In the genomic region with DNA sequence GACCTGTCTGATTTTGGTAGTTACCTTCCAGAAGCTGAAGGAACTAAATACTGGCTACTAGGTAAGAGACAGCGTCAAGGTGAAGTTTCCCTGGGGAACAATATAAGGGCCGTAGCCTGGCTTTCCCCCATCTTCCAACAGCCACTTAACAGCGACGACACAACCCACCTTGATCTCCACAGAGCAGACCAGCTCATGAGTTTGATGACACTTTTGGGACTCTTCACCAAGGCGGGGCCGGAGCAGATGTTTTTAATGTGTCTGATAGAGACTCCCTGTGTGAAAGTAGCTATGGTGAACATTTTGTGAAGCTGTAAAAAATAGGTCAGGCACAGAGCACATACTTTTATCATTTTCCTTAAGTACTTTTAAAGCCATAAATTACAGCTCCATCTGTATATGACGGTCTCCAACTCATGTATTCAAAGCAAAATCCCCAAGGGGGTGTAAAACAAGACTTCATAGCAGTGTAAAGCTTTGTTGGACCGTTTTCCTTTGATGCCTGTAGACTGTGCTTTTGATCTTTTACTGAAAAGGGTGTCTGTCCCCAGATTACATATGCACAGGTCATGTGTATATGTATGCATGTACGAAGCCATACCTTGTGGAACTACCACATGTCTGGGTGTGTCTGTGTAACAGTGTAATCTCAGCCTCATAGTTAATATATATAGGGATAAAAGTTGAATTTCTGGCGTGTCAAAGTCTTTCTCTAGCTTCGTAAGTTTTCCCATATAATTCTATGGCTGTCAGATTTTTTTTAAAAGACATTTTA, we compare ENCODE assay signal across 30 mouse cellular contexts. TPM values are rescaled to one million over a fixed set of nuclear protein-coding genes. Genes with fewer than 3 reads are reported as not detected.
A peak's percentile ranks its signal among the peaks of the same experiment; 100 is the strongest.
DNase-seq lines count a peak whose midpoint lies in the region; ATAC-seq and TF ChIP-seq lines count a peak whose summit lies in the region.
"Had no signal": no experiment of that assay in that cellular context is flagged by ENCODE, and none has a peak within 500 bp of the region (broad histone marks: within the 10 kb centered on the region; RNA-seq: fewer than 3 reads in every experiment).

No protein-coding gene starts in this region.

- H3K36me3 ChIP-seq in heart, postnatal 0 days (replicated peaks; ENCODE audit: control insufficient read depth, insufficient read depth, low read length): no peaks in the 10 kb centered on the region
- H3K36me3 ChIP-seq in heart, adult 2 months (ENCODE audit: control insufficient read depth, insufficient read depth, low read length): peaks cover 7% of the 10 kb centered on the region
- H3K36me3 ChIP-seq: embryonic facial prominence, embryonic 13.5 days; G1E; liver, embryonic 15.5 days; lung, embryonic 15.5 days; midbrain, embryonic 15.5 days; neural tube, embryonic 13.5 days had no signal

- TF ChIP-seq EP300 in heart, postnatal 0 days (IDR thresholded peaks at IDR 0.05; ENCODE audit: low read depth): no peak
- TF ChIP-seq EP300 in heart, adult 2 months (IDR thresholded peaks at IDR 0.05; ENCODE audit: insufficient read depth, low read depth, low read length): no peak

- WGBS in heart, postnatal 0 days: 67% methylated on average over 11 of the region's 11 CpGs
- 72% methylated on average over 11 of the region's 11 CpGs for WGBS in heart, adult 2 months

- no peak for TF ChIP-seq CTCF in gastrocnemius, adult 2 months (IDR thresholded peaks at IDR 0.05)
- no peak for TF ChIP-seq CTCF in heart, postnatal 0 days (IDR thresholded peaks at IDR 0.05; ENCODE audit: low read depth)
- TF ChIP-seq CTCF in heart, adult 2 months (IDR thresholded peaks at IDR 0.05): no peak
- no peak for TF ChIP-seq CTCF in embryonic fibroblast, embryonic 13.5 days (IDR thresholded peaks at IDR 0.05; ENCODE audit: borderline replicate concordance, insufficient read depth, low read length)

- H3K9ac ChIP-seq in heart, postnatal 0 days (replicated peaks; ENCODE audit: low read depth, low read length): no peak overlapping the region
- H3K9ac ChIP-seq in heart, adult 2 months (ENCODE audit: low read depth, low read length): no peak overlapping the region
- H3K9ac ChIP-seq: embryonic facial prominence, embryonic 13.5 days; liver, embryonic 15.5 days; lung, embryonic 15.5 days; midbrain, embryonic 15.5 days; neural tube, embryonic 13.5 days had no signal

- no peaks in the 10 kb centered on the region for H3K27me3 ChIP-seq in heart, postnatal 0 days (ENCODE audit: control insufficient read depth, insufficient read depth, low read length)
- no peaks in the 10 kb centered on the region for H3K27me3 ChIP-seq in heart, adult 2 months (ENCODE audit: control insufficient read depth, insufficient read depth, low read length)
- H3K27me3 ChIP-seq: CH12.LX; embryonic facial prominence, embryonic 13.5 days; liver, embryonic 15.5 days; lung, embryonic 15.5 days; midbrain, embryonic 15.5 days; neural tube, embryonic 13.5 days; Patski had no signal

- H3K4me1 ChIP-seq in heart, postnatal 0 days (ENCODE audit: control insufficient read depth, insufficient read depth): peaks cover 31% of the 10 kb centered on the region
- peaks cover 8% of the 10 kb centered on the region for H3K4me1 ChIP-seq in heart, adult 2 months (ENCODE audit: control insufficient read depth, insufficient read depth, low read length)
- peaks cover 28% of the 10 kb centered on the region for H3K4me1 ChIP-seq in embryonic fibroblast, embryonic 13.5 days (ENCODE audit: control insufficient read depth, insufficient read depth, low read length)
- H3K4me1 ChIP-seq: liver, embryonic 15.5 days had no signal

- H3K79me2 ChIP-seq in heart, adult 2 months (replicated peaks; ENCODE audit: control insufficient read depth, insufficient read depth, low read length): peaks cover 4% of the 10 kb centered on the region; the same call in 1 of the 2 replicates

- no peak for DNase-seq in gastrocnemius, adult 2 months
- no peak for DNase-seq in gastrocnemius, adult 8-10 months (ENCODE audit: low spot score in 2 of 2)
- DNase-seq in heart, postnatal 0 days (ENCODE audit: low spot score): no peak
- no peak for DNase-seq in heart, adult 2 months
- DNase-seq in CD4-positive helper T cell, adult 2 months (ENCODE audit: low read depth, low spot score): peak; percentile 16
- no peak for DNase-seq in urinary bladder, postnatal 36 days (ENCODE audit: low spot score in 2 of 2)
- DNase-seq in urinary bladder, postnatal 10 days (ENCODE audit: low spot score): no peak
- DNase-seq: adrenal gland, adult 2 months; cerebellum, adult 11-12 months; cerebellum, postnatal 14 days; gastrocnemius, postnatal 36 days; heart, postnatal 10 days; kidney, adult 9 months; kidney, postnatal 25 days; layer of hippocampus, postnatal 36 days; liver; lung, postnatal 36 days; retina, postnatal 1 day had no signal

- no peaks in the 10 kb centered on the region for H3K9me3 ChIP-seq in heart, postnatal 0 days (replicated peaks; ENCODE audit: control insufficient read depth, low read length)
- H3K9me3 ChIP-seq: embryonic facial prominence, embryonic 13.5 days; G1E; liver, embryonic 15.5 days; lung, embryonic 15.5 days; midbrain, embryonic 15.5 days; neural tube, embryonic 13.5 days had no signal

- ATAC-seq in heart, postnatal 0 days (ENCODE audit: insufficient read depth, low read depth): no peak
- ATAC-seq: forebrain, embryonic 16.5 days; hindbrain, postnatal 0 days; intestine, embryonic 16.5 days; midbrain, embryonic 15.5 days had no signal

- no peak for TF ChIP-seq POLR2A in heart, adult 2 months (IDR thresholded peaks at IDR 0.05; ENCODE audit: insufficient read depth, low read depth, low read length)
- no peak for TF ChIP-seq POLR2A in embryonic fibroblast, embryonic 13.5 days (IDR thresholded peaks at IDR 0.05; ENCODE audit: low read depth, low read length)

- intact Hi-C loops in gastrocnemius, adult 2 months (cut with DNase I): no loop called here
- intact Hi-C loops in heart, adult 2 months (cut with DNase I): no loop called here

- peak overlapping the region; percentile 73 for H3K27ac ChIP-seq in gastrocnemius, adult 2 months
- peak overlapping the region; percentile 53; the same call in 1 of the 2 replicates for H3K27ac ChIP-seq in heart, postnatal 0 days (ENCODE audit: low read depth)
- no peak overlapping the region for H3K27ac ChIP-seq in heart, adult 2 months
- H3K27ac ChIP-seq in embryonic fibroblast, embryonic 13.5 days (ENCODE audit: insufficient read depth, low read length): peak overlapping the region; percentile 0; the same call in 1 of the 2 replicates
- H3K27ac ChIP-seq: embryonic facial prominence, embryonic 13.5 days; hindbrain, postnatal 0 days; liver, embryonic 15.5 days; lung, embryonic 15.5 days; midbrain, embryonic 15.5 days; neural tube, embryonic 13.5 days had no signal

- H3K4me2 ChIP-seq in heart, postnatal 0 days (ENCODE audit: low read depth, low read length): no peak overlapping the region
- H3K4me2 ChIP-seq: embryonic facial prominence, embryonic 13.5 days; liver, embryonic 15.5 days; lung, embryonic 15.5 days; midbrain, embryonic 15.5 days; neural tube, embryonic 13.5 days had no signal

- no peak overlapping the region for H3K4me3 ChIP-seq in gastrocnemius, adult 2 months
- H3K4me3 ChIP-seq in heart, postnatal 0 days (ENCODE audit: low read depth, low read length): no peak overlapping the region
- H3K4me3 ChIP-seq in heart, adult 2 months: no peak overlapping the region
- no peak overlapping the region for H3K4me3 ChIP-seq in embryonic fibroblast, embryonic 13.5 days (ENCODE audit: insufficient read depth, low read length)
- H3K4me3 ChIP-seq: embryonic facial prominence, embryonic 13.5 days; liver, embryonic 15.5 days; lung, embryonic 15.5 days; midbrain, embryonic 15.5 days; neural tube, embryonic 13.5 days had no signal

RNA-seq across cellular contexts. Expression of a gene that starts 24.4 kb away (rescaled TPM):
- total RNA-seq in gastrocnemius, adult 2 months (2021): 10 to 100 TPM in 1 of 2 experiments, 1 to 10 TPM in 1; 9.8 to 14.2 TPM
- 10 to 100 TPM in 2 of 4 experiments, 1 to 10 TPM in 2; 8.7 to 13.6 (median 11.3) TPM for total RNA-seq in gastrocnemius, adult 8-10 months (2022)
- 22.6 and 29.2 TPM in 2 replicates for total RNA-seq in heart, postnatal 0 days (2014; rRNA removed; ENCODE audit: low replicate concordance)
- 17.4 and 17.9 TPM in 2 replicates for polyA plus RNA-seq in heart, postnatal 0 days (2015; fragmentation: Nextera tagmentation; extraction: Ambion mirVana)
- total RNA-seq in heart, adult 2 months (2021): 10 to 100 TPM; 31.4 to 33.2 TPM
- polyA plus RNA-seq in heart, adult 2 months (2012; rRNA removed): 17.3 and 28.7 TPM in 2 replicates
- polyA plus RNA-seq in embryonic fibroblast, embryonic 13.5 days (2011; ENCODE audit: insufficient read length, low read depth, missing spikeins): 113 and 137 TPM in 2 replicates
